Mouse (Mus musculus): Measurements from ENCODE around the gene Galt.
A peak's percentile ranks its signal among the peaks of the same experiment; 100 is the strongest.
"Not testable (repeated sequence)": the region's sequence is repeated elsewhere in the genome, so short reads cannot be mapped to it uniquely, and the experiment has no call there.

Galt gene

DNA sequence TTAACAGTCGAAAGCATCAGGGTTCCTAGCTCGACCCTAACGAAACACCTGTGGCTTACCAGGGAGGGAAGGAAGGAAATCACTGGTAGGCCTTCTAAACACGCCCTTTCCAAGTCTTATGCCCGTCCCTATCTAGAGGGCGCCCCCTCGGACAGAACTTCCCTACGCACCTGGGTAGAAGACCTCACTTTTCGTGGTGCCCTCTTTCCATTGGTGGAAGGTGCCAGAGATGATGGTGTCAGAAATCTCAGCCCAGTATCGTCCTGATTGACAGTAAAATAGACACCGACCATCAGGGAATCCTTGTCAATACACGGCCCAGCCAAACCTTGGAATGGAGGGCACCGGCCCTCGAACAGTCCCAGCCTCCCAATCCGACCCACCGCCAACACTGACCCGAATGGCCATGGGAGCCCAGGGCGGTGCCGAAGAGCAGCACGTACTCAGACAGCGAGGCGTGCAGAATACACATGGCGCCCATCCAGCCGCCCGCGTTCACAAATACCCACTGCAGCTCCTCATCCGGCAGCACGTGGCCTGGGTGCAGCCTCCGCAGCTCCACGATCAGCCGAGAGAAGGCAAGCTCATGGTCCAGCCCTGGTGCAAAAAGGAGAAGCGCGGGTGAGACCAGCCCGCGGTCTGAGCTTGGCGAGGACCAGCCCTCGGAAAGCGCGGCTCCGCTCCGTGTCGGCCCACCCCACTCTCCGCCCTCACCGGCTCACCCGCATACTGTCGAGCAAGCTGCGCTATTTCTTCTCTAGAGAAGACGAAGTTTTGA is 14.5 kb upstream of the Galt start:
- DNase-seq (ENCODE audit: low read depth), result no peak

DNA sequence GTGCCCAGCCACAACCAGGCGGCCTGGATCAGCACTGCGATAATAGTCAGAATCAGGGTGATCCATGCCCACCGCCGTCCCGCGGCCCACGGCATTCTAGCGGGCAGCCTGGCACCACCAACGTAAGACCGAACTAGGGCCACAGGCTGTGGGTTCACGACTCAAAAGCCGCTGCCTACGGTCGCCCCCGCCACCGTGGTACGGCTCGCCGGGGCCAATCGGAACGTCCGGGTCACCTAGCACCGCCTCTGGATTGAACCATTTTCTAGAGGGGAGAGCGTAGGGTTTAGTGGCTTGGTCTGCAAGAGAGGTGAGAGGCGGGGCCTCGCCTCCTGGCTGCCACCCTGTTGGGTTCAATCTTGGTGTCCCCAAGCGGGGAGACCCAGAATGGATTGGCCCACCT is 13.9 kb upstream of the Galt start:
- peak; percentile 96 for DNase-seq (ENCODE audit: low read depth)

DNA sequence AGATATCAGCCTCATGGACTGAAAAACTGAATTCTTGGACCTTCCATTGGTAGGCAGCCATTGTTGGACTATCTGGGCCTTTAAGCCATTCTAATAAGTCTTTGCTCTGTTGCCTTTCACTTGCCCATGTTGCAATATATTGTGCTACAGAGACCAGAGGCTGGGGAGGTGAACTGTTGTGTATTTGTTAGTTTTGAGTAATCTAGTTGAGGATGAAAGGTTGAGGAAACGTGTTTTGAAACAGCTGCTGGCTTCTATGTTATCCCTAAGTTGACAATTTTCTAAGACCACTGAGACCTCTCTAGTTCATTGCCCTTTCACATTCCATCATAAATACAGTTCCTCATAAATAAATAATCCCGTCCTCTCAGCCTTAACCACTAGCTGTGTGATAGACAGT is 10.9 kb upstream of the Galt start:
- DNase-seq (ENCODE audit: low read depth), result no peak

DNA sequence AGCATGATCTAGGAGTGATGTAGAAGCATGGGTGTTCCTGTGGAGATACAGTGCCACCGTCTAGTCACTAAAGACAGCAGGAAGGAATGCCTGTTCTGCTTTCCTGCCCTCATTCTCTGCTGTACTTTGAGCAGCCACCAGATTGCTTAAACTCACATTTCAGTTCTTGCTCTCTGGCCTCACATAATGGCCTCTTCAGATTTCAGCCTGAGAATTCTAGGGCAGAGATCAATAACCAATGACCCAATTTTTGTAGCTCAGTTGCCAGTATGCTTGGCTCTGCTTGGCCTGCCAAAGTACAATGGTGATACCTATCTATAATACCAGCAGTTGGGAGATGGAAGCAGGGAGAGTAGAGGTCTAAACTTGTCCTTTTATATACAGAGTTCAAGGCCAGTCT is 10.0 kb upstream of the Galt start:
- DNase-seq (ENCODE audit: low read depth), result no peak

DNA sequence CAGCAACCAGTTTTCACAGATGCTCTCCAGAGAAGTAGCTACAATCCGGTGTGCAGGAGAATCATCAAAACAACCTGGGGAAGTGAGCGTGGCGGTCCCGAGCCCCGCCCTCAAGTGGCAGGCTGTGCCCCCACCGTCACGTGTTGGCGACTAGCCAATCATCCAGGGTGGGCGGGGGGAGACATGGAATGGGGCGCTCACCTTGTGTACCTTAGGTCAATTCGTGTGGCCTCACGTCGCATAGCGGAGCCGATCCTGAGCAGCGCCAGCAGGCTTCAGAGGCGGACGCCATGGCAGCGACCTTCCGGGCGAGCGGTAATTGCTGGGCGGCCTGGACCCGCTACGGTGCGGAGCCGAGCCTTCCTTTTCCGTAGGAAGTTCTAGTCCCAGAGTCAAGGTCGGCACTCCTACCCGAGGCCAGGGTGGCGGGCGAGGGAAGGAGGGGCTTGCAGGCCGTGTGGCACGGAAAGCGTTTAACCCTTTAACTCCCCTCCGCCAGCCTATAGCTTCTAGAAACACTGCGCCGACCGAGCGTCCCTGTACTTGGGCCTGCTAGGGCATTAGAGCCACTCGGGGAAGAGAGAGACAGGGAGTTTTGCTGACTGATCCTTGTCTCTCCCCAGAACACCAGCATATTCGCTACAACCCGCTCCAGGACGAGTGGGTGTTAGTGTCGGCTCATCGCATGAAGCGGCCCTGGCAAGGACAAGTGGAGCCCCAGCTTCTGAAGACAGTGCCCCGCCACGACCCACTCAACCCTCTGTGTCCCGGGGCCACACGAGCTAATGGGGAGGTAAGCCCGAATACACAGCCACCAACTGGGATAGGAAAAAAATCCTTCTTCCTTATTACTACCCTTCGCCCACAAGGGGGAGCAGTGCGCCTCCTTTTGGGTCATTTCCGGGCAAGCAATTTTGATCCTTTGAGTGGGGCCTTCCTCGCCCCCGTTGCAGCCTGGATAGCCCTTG is 594 bp downstream of the Galt start, which contains the start of gene Sigmar1:
Gene Sigmar1 (minus strand): TSS at position 820 of the 968 bp plus-strand sequence.
- peak; percentile 83 for DNase-seq (ENCODE audit: low read depth)

DNA sequence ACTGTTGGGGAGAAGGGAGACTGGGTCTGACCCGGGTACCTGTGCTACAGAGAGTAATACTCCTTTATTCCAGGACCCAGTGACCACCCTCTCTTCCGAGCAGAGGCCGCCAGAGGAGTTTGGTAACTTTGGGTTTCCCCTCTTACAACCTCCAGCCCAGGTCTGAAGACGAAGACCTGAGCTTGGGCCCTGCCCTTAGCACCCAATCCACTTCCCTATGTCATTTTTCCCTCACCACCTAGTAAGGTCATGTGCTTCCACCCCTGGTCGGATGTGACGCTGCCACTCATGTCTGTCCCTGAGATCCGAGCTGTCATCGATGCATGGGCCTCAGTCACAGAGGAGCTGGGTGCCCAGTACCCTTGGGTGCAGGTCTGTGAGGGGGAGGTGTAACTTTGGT is 1.4 kb downstream of the Galt start:
- DNase-seq (ENCODE audit: low read depth), result no peak

DNA sequence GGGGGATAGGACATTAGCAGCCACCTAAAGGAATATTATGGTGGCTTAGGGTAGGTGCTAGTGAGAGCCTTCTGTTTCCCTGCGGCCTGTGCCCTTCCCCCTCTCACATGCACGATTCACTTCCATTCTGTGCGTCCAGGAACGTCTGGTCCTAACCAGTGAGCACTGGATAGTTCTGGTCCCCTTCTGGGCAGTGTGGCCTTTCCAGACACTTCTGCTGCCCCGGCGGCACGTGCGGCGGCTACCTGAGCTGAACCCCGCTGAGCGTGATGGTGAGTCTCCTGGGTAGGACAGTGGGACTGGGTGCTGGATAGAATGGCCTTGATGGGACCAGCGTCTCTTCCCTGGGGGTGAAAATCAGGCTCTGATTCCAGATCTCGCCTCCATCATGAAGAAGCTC is 2.3 kb downstream of the Galt start:
- no peak for DNase-seq (ENCODE audit: low read depth)

DNA sequence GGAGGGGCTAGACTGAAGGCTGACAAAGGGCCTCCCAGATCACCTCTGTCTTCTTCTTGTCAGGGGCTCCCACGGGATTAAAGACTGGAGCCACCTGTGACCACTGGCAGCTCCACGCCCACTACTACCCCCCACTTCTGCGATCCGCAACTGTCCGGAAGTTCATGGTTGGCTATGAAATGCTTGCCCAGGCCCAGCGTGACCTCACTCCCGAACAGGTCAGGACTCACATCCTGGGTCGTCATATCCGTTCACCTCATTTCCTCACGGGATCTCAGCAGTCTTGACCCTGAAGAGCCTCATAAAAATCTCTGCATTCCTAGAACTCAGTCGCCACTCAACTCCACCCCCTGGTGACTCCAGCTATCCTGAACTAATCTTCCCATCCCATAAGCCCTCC is 3.0 kb downstream of the Galt start:
- DNase-seq (ENCODE audit: low read depth), result no peak

DNA sequence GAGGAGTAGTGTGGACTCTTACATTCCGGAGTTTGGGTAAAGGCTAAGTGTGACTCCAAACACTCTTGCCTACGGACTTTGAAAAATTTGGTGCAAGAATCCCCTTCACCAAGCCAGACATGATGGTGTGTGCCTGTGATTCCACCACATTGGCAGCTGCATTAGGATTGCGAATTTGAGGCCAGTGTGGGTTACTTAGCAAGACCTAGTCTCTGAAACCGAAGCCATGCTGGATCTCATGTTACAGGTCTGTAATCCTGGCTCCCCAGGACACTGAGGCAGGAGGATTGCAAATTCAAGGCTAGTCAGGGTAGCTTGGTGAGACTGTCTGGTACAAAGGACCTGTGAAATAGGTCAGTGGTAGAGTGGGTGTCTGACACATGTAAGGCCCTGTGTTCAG is 3.7 kb downstream of the Galt start:
- DNase-seq (ENCODE audit: low read depth), result no peak

DNA sequence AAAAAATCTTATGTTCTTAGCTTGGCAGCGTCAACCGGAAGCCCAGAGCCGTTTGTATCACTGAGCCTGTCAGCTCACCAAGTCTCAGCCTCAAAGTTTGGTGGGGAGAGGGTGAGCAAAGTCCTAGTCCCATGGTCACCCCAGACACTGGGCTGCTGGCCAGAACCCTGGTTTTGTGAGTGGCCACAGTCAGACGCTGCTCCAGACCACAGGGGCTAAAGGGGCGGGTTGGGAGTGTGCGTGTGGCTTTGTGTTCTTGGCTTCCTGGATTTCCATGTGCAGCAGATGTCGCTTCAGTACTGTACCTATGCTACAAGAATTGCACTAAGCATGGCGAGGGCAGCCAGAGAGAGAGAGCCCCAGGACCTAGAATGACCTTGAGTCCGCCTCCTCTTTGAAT is 4.2 kb downstream of the Galt start:
- no peak for DNase-seq (ENCODE audit: low read depth)

DNA sequence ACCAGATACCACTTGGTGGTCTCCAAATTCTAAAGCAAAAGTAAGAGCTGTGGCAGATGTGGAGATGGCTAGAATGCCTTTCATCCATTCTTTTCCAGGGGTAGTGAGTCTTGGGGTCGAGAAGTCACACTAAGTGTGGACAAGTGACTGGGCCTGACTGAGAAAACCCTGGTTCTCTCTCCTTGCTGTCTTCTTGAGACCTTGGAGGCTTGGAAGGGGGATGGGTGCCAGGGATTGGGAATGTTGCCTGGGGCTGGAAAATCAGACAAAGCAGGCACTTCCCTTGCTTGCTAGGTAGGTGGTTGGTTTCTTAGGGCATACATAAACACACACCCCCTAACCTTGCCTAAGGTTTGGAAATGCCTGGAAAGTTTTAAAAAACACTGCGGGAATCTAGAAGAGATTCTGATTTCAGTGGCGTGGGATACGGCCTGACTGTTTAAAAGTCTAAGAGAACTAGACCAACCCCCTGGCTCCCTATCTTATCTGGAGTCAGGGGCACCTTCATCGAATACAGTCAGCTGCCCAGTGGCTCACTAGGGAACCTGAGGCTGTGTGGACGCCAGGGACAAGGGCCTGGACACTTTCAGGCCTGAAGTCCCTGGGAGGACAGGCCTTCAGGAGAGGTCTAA is 4.7 kb downstream of the Galt start:
- DNase-seq (ENCODE audit: low read depth), result no peak

DNA sequence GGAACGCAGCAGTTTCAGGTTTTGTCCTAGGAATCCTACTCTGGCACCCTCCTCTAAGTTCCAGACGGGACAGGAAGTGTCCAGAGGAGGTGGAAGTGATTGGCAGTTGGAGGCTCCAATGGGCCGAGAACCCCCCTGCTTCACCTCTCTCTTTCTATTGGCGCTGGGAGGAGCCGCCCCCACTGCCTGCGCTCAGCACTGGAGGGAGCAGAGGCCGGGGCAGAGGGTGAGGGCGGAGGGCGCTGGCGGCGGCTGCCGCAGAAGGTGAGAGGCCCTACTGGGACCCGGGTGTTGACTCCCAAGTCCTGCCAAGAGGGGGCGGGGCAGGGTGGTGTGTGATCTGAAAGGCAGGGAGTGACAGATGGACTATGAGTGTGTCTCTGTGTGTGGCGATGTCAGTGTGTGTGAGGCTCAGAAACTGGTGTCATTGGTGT is 5.3 kb downstream of the Galt start:
- DNase-seq (ENCODE audit: low read depth), result peak; percentile 53

DNA sequence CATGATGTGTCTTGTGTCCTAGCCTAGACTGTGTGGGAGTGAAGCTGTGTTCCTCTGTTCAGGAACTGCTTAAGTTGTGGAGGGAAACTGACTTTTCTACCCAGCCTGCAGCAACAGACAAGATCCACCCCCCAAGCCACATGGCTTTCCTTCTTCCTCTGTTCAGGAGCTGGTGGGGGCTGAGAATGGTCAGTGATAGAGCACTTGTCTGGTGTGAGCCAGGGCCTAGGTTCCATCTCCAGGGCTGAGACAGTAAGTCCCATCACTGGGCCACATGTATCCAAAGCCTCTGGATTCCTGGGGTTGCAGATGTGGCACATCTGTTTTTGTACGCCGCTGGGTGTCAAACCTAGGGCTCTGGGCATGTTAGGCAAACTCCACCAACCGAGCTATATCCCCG is 5.9 kb downstream of the Galt start:
- no peak for DNase-seq (ENCODE audit: low read depth)

DNA sequence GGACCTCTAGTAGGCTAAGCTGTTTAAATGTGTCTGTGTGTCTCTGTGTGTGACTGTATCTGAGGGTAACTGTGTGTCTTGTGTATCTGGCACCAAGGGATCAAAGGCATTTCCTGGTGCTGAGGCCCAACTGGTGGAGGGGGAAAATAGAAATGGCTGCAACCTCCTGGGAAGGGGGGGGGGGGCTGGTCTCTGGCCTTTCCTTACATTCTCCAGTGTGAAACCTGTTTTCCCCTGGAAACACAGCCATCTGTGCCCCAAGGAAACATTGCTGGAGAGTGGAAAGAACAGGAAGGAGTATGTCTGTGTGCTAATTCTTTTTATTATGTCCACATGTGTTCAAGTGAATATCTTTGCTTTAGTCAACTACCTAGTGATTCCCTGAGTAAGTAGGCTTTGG is 6.7 kb downstream of the Galt start:
- no peak for DNase-seq (ENCODE audit: low read depth)

DNA sequence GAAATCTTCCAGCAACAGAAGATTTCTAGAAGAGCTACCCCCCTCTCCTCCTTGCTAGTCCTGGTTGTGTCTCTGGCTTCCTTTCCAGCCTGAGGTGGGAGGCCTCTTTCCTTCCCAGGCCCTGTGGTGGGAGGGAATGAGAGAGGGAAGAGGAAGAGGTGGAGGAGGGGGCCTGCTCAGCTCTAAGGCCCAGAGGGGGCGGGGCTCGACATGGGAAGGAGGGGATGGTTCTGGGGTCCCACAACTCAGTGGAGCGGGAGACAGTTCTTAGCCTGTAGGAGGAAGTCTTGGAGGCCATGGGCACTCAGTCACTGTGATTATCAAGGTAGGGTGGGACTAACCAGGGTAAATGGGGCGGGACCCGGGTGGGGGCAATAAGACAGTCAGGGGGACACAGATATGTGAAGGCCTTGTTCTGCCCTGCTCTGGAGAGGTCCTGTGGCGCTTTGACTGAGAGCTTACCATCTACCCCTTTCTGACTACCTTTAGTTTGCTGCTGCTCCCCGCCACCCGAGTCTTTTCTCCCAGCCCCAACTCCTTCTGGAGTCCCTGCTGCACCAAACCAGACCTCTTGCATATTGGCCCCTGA is 7.2 kb downstream of the Galt start:
- no peak for DNase-seq (ENCODE audit: low read depth)

DNA sequence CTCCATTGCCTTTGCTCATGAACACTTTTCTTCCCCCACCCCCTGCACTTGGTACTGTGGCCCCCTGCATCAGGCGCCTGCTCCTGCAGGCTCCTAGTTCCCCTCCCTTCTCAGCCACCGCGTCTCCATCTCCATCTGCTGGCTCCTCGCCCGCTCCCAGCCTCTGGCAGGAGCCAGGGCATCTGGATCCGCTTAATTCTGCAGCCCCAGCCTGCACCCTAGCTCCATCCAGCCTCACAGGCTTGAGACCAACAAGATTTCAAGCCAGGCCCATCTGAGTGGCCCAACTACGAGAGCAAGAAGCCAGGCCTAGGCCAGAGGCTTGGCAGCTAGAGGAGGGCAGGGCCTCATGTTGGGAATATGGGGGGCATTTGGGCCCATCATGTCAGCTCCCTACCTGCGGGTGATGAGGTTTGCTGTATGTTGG is 7.7 kb downstream of the Galt start:
- DNase-seq (ENCODE audit: low read depth), result not testable (repeated sequence)

DNA sequence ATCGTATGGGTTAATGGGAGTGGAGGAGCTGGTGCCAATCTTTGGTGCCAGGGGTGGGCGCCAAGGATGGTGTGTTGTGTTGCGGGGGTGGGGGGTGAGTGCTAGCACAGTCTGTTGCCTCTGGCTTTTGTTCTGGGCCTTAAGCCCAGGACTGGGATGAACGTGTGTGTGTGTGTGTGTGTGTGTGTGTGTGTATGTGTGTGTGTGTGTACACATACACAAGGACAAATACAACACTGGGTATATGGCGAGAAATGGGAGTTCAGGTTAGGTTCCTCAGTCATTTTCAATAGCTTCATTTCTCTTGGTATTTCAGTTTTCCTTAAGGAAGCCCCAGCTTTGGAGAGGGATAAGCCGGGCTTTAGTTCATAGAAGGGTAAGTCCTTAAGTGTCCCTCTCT is 8.1 kb downstream of the Galt start:
- not testable (repeated sequence) for DNase-seq (ENCODE audit: low read depth)

DNA sequence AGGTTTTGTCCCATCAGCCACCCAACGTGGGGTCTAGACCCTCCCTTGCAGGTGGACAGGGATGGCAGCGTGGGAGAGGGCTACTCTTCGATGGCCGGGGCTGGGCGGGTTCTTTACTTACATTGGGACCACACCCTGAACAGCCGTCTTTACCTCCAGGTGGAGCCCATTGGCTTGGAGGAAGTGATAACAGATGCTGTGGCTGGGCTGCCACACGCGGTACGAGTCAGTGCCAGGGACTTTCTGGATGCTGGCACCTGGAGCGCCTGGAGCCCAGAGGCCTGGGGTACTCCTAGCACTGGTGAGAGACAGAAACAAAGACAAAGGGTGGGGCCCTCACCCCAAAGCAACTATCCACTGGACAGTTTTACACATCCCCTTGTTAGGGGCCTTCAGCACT is 12.3 kb downstream of the Galt start:
- not testable (repeated sequence) for DNase-seq (ENCODE audit: low read depth)

DNA sequence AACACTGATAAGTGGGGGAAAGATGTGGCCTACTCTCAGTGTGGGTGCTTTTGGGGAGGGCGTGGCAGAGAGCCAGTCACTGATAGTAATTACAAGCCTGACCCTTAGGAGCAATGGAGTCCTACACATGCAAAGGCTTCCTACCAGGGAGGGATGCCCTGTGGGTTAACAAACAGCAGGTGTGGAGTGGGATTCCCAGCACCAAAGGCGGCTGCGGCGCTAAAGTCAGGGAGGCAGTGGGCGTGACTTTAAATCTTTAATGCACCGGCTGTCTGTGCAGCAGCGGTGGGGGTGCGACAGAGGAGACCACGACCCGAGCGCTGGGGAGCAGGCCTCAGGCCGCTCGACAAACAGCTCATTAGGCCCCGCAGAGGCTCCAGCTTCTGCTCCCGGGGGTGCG is 17.9 kb downstream of the Galt start:
- DNase-seq (ENCODE audit: low read depth), result not testable (repeated sequence)

DNA sequence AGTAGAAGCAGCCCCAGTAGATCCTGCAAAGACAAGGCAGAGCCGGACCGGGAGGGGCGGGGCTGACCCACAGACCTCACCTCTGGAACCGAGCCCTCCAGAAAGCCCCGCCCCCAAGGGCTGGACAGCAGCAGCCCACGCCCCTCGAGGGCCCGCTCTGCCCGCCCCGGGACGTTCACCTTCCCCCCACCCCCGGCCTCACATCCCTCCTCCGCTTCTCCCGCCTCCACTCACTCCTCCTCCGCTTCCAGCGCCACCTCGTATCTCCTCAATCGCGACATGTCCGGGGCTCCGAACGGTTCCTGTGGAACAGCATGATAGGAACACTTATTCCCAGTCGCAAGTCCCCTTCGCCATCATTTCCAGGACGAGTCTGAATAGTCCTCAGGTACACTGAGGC is 18.5 kb downstream of the Galt start:
- DNase-seq (ENCODE audit: low read depth), result not testable (repeated sequence)

DNA sequence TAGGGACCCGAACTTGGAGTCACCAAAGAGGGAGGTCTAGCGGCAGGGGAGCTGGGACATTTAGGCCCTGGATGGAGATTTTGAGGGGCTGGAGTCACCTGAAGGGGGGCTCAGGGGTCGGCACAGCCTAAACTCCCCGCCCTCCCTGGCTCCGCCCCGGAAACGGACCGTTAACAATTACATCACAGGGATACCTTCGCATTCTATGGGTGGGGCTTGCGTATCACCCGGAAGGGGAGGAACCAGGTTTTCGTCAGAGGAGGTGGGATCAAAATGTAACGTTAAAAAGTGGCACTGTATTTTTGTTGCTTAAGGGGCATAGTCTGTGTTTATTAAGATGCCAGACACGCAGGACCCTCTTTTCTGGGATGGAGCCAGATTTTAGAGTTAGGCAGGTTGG is 19.0 kb downstream of the Galt start, which contains the start of gene Ccl27a:
Gene Ccl27a (minus strand): TSS at position 246 of the 400 bp plus-strand sequence.
- DNase-seq (ENCODE audit: low read depth), result peak; percentile 42

DNA sequence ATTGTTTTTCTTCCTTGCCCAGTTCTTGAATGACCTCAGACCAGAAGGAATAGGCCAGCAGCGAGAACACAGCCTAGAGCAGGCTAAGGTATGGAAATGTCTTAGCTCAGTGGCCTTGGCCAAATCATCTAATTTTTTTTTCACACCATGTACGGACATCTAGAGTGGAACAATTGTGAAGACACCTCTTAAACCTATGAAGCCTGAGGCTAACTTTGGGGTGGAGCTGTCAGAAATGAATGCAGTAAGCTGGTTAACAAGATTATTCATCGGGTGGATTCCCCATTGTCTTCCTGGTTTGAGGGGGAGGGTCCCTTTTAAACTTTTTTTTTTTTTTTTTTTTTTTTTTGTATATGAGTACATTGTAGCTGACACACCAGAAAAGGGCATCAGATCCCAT is 19.5 kb downstream of the Galt start:
- DNase-seq (ENCODE audit: low read depth), result not testable (repeated sequence)
